Mouse (Mus musculus) CH12.LX (cell line): Measurements from ENCODE around the gene Smg7. TPM values are rescaled to one million over a fixed set of nuclear protein-coding genes. Genes with fewer than 3 reads are reported as not detected.

ENCODE experiments used
- DNase-seq: peaks from one replicate; pipeline ENCODE4 v3.0.0-alpha.2; 2013; ENCODE audit errors: extremely low read depth
- H3K27ac ChIP-seq: 2 replicates; pipeline ENCODE4 v1.5.1; 2012; ENCODE audit warnings: low read depth, mild to moderate bottlenecking, control low read depth, moderate library complexity; ENCODE audit not compliant: insufficient read depth
- H3K27me3 ChIP-seq: replicated peaks from 2 replicates; pipeline ENCODE3; 2012; ENCODE audit warnings: inconsistent platforms
- H3K36me3 ChIP-seq, 2 experiments: replicated peaks in 1 of 2; 2 replicates each; pipeline versions ENCODE3 to v1.6.1; 2012; ENCODE audit warnings: inconsistent platforms in 1 of 2, low read length in 1 of 2, mild to moderate bottlenecking in 1 of 2, mixed read lengths in 1 of 2, moderate library complexity in 1 of 2; ENCODE audit not compliant: control insufficient read depth in 1 of 2, insufficient read depth in 1 of 2
- H3K4me1 ChIP-seq, 2 experiments: 2 replicates each; pipeline ENCODE4 v1.6.1; 2012; ENCODE audit warnings: inconsistent platforms in 1 of 2, moderate library complexity in 1 of 2; ENCODE audit not compliant: insufficient read depth in 2 of 2, control insufficient read depth in 1 of 2
- H3K4me2 ChIP-seq: 2 replicates; pipeline ENCODE4 v1.6.1; 2012; ENCODE audit warnings: low read depth, mild to moderate bottlenecking, control low read depth; ENCODE audit not compliant: poor library complexity, insufficient read depth, severe bottlenecking
- H3K4me3 ChIP-seq, 3 experiments: fragments of 150-350 bp in 1 of 3; sonication (generic) in 1 of 3; replicated peaks in 1 of 3; 2 replicates each; pipeline versions ENCODE3 to v1.5.1; 2011 to 2012; ENCODE audit warnings: low read depth in 2 of 3, low read length in 2 of 3, mild to moderate bottlenecking in 2 of 3, moderate library complexity in 2 of 3, control low read depth in 1 of 3, improper control_type of control experiment in 1 of 3, inconsistent platforms in 1 of 3, mixed read lengths in 1 of 3; ENCODE audit not compliant: poor library complexity in 1 of 3
- H3K79me2 ChIP-seq: replicated peaks from 2 replicates; pipeline ENCODE4 v1.6.1; 2012; ENCODE audit warnings: mild to moderate bottlenecking, moderate library complexity; ENCODE audit not compliant: control insufficient read depth, poor library complexity, insufficient read depth, severe bottlenecking; ENCODE audit errors: extremely low read depth
- H3K9ac ChIP-seq: 2 replicates; pipeline ENCODE4 v1.6.1; 2012; ENCODE audit warnings: low read depth, mild to moderate bottlenecking, control low read depth, moderate library complexity; ENCODE audit not compliant: insufficient read depth
- H3K9me3 ChIP-seq: replicated peaks from 2 replicates; pipeline ENCODE3; 2012; ENCODE audit warnings: low read length, inconsistent platforms, mixed read lengths
- CHD2 ChIP-seq: IDR thresholded peaks from 2 replicates; pipeline ENCODE4 v1.6.1; 2011; ENCODE audit warnings: low read length, improper control_type of control experiment
- E2F4 ChIP-seq: IDR thresholded peaks from 2 replicates; pipeline ENCODE4 v1.6.1; 2011; ENCODE audit warnings: low read depth, low read length, improper control_type of control experiment; ENCODE audit not compliant: insufficient replicate concordance
- ELF1 ChIP-seq: IDR thresholded peaks from 2 replicates; pipeline ENCODE4 v1.6.1; 2014; ENCODE audit warnings: low read depth, mild to moderate bottlenecking, inconsistent platforms, low read length, improper control_type of control experiment
- EP300 ChIP-seq: IDR thresholded peaks from 2 replicates; pipeline ENCODE4 v1.6.1; 2011; ENCODE audit warnings: low read length, improper control_type of control experiment
- ETS1 ChIP-seq: conservative IDR thresholded peaks from 2 replicates; pipeline ENCODE4 v1.6.1; 2012; ENCODE audit warnings: low read depth, mild to moderate bottlenecking, inconsistent platforms, low read length, improper control_type of control experiment, moderate library complexity
- IRF4 ChIP-seq: IDR thresholded peaks from 2 replicates; pipeline ENCODE4 v1.6.1; 2014; ENCODE audit warnings: low read depth, mild to moderate bottlenecking, inconsistent platforms, low read length, improper control_type of control experiment
- JUND ChIP-seq: conservative IDR thresholded peaks from 2 replicates; pipeline ENCODE4 v1.6.1; 2011; ENCODE audit warnings: low read depth, low read length, improper control_type of control experiment
- KAT2A ChIP-seq: IDR thresholded peaks from 2 replicates; pipeline ENCODE4 v1.6.1; 2012; ENCODE audit warnings: low read length, improper control_type of control experiment, inconsistent platforms; ENCODE audit not compliant: insufficient replicate concordance
- MAX ChIP-seq: IDR thresholded peaks from 2 replicates; pipeline ENCODE4 v1.6.1; 2011; ENCODE audit warnings: low read length, improper control_type of control experiment
- MEF2A ChIP-seq: IDR thresholded peaks from 2 replicates; pipeline ENCODE4 v1.6.1; 2014; ENCODE audit warnings: low read depth, mild to moderate bottlenecking, inconsistent platforms, low read length, improper control_type of control experiment, borderline replicate concordance
- NRF1 ChIP-seq: IDR thresholded peaks from 2 replicates; pipeline ENCODE4 v1.6.1; 2014; ENCODE audit warnings: low read depth, mild to moderate bottlenecking, inconsistent platforms, low read length, improper control_type of control experiment, moderate library complexity
- PAX5 ChIP-seq: IDR thresholded peaks from 2 replicates; pipeline ENCODE4 v1.6.1; 2012; ENCODE audit warnings: low read length, inconsistent platforms, mixed read lengths
- POLR2A ChIP-seq: IDR thresholded peaks from 2 replicates; pipeline ENCODE4 v1.6.1; 2011; ENCODE audit warnings: low read depth, mild to moderate bottlenecking, improper control_type of control experiment, low read length
- POLR2AphosphoS2 ChIP-seq: IDR thresholded peaks from 2 replicates; pipeline ENCODE4 v1.6.1; 2011; ENCODE audit warnings: low read depth, low read length, improper control_type of control experiment
- SIN3A ChIP-seq: IDR thresholded peaks from 2 replicates; pipeline ENCODE4 v1.6.1; 2012; ENCODE audit warnings: low read length, improper control_type of control experiment, inconsistent platforms
- TCF12 ChIP-seq: IDR thresholded peaks from 2 replicates; pipeline ENCODE4 v1.6.1; 2014; ENCODE audit warnings: low read depth, mild to moderate bottlenecking, inconsistent platforms, low read length, improper control_type of control experiment
- UBTF ChIP-seq: IDR thresholded peaks from 2 replicates; pipeline ENCODE4 v1.6.1; 2012; ENCODE audit warnings: low read depth, mild to moderate bottlenecking, inconsistent platforms, low read length, improper control_type of control experiment, moderate library complexity
- USF1 ChIP-seq: IDR thresholded peaks from 2 replicates; pipeline ENCODE4 v1.6.1; 2014; ENCODE audit warnings: low read depth, mild to moderate bottlenecking, inconsistent platforms, low read length, improper control_type of control experiment
- USF2 ChIP-seq: conservative IDR thresholded peaks from 2 replicates; pipeline ENCODE4 v1.6.1; 2011; ENCODE audit warnings: low read depth, low read length, improper control_type of control experiment
- ZMIZ1 ChIP-seq: IDR thresholded peaks from 2 replicates; pipeline ENCODE4 v1.6.1; 2012; ENCODE audit warnings: low read depth, mild to moderate bottlenecking, inconsistent platforms, low read length, improper control_type of control experiment
- ZNF384 ChIP-seq: IDR thresholded peaks from 2 replicates; pipeline ENCODE4 v1.6.1; 2012; ENCODE audit warnings: low read depth, low read length, improper control_type of control experiment, inconsistent platforms
- dilution Hi-C: fragments of 300-500 bp; cut with MboI; formaldehyde crosslinking; loops from 2 replicates; pipeline ENCODE4 v1.14.3; 2020; ENCODE audit warnings: low sequenced_read_pairs; ENCODE audit not compliant: extremely low pct_unique_long_range_greater_than_20kb, extremely low pct_ligation_motif_present
- in situ Hi-C: fragments of 300-500 bp; cut with MboI; formaldehyde crosslinking; loops from 3 replicates; pipeline ENCODE4 v1.14.3; 2019; ENCODE audit warnings: low sequenced_read_pairs, low pct_ligation_motif_present, low pct_unique_long_range_greater_than_20kb, mixed read lengths
- polyA plus RNA-seq: library from polyadenylated mRNA; unstranded; fragments of >175 nt; gene quantifications from 2 replicates; pipeline ENCODE4 v1.2.1, GENCODE M21; 2012; ENCODE audit warnings: low read depth; ENCODE audit not compliant: insufficient read length
- total RNA-seq, 2 experiments: library from RNA; depleted of rRNA; stranded (reverse); fragments of 300-350 nt in 1 of 2; fragments of >200 nt in 1 of 2; gene quantifications; 2 replicates each; pipeline ENCODE4 v1.2.3; 2012 to 2014

The Smg7 gene
- total and polyA plus RNA-seq, 3 experiments: 23.4 to 55.2 (median 27.0) TPM

GRCm38 (mm10) chr1:152828637-152829355 lies 73.7 kb downstream of the Smg7 start:
- H3K9me3 ChIP-seq: no peaks in the 10 kb centered on the region
- no peak for DNase-seq
- in situ Hi-C loops (no loop called here), dilution Hi-C loops (no loop called here)
- H3K4me3 ChIP-seq: no peak overlapping the region
- H3K9ac ChIP-seq: no peak overlapping the region
- H3K27me3 ChIP-seq: no peaks in the 10 kb centered on the region
- no peak overlapping the region for H3K4me2 ChIP-seq
- H3K27ac ChIP-seq: no peak overlapping the region
- no peaks in the 10 kb centered on the region for H3K79me2 ChIP-seq
- peaks cover 60 to 88% of the 10 kb centered on the region in 2 experiments for H3K36me3 ChIP-seq
- H3K4me1 ChIP-seq: peaks cover 31 to 45% of the 10 kb centered on the region in 2 experiments
- TF ChIP-seq SIN3A (no peak), MEF2A (no peak)

- H3K36me3 ChIP-seq: peaks cover 61 to 88% of the 10 kb centered on the region in 2 experiments
- dilution Hi-C loops: no loop called here
- H3K9me3 ChIP-seq: no peaks in the 10 kb centered on the region
- H3K4me3 ChIP-seq: no peak overlapping the region
- TF ChIP-seq NRF1 (no peak), UBTF (no peak)
- in situ Hi-C loops: no loop called here
- H3K4me2 ChIP-seq: no peak overlapping the region
- H3K27ac ChIP-seq: peak overlapping the region; percentile 24; the same call in 1 of the 2 replicates
- DNase-seq: no peak
- no peaks in the 10 kb centered on the region for H3K27me3 ChIP-seq
- H3K4me1 ChIP-seq: peaks cover 27 to 39% of the 10 kb centered on the region in 2 experiments
- no peaks in the 10 kb centered on the region for H3K79me2 ChIP-seq
- H3K9ac ChIP-seq: no peak overlapping the region
These were observed 74.3 kb downstream of the Smg7 start for GRCm38 (mm10) chr1:152828168-152828567.

- TF ChIP-seq USF2: no peak
- TF ChIP-seq JUND: no peak
- no peak for TF ChIP-seq MAX
- TF ChIP-seq USF1: no peak
- TF ChIP-seq ETS1: no peak
- no peak for TF ChIP-seq TCF12
- TF ChIP-seq E2F4: no peak
- TF ChIP-seq CHD2: no peak
- TF ChIP-seq PAX5: no peak
- no peak for TF ChIP-seq ZNF384
- no peak for TF ChIP-seq ZMIZ1
- TF ChIP-seq ELF1: no peak
- TF ChIP-seq POLR2A: no peak
- no peak for TF ChIP-seq IRF4
- no peak for TF ChIP-seq KAT2A
- TF ChIP-seq EP300: no peak
- TF ChIP-seq POLR2AphosphoS2: no peak
- dilution Hi-C loops (no loop called here), in situ Hi-C loops (no loop called here)
- no peak overlapping the region for H3K27ac ChIP-seq
- H3K4me3 ChIP-seq: no peak overlapping the region
- H3K9ac ChIP-seq: no peak overlapping the region
- no peak overlapping the region for H3K4me2 ChIP-seq
- DNase-seq: no peak
- H3K27me3 ChIP-seq: no peaks in the 10 kb centered on the region
- peaks cover 3% of the 10 kb centered on the region for H3K9me3 ChIP-seq
- peaks cover 73 to 88% of the 10 kb centered on the region in 2 experiments for H3K36me3 ChIP-seq
- H3K4me1 ChIP-seq: peaks cover 14 to 25% of the 10 kb centered on the region in 2 experiments
- no peaks in the 10 kb centered on the region for H3K79me2 ChIP-seq
These were observed 76.0 kb downstream of the Smg7 start for GRCm38 (mm10) chr1:152826446-152826845.
